Mouse (Mus musculus): ENCODE data around the gene Prf1. TPM values are rescaled to one million over a fixed set of nuclear protein-coding genes. Genes with fewer than 3 reads are reported as not detected.

Gene Prf1
- polyA plus RNA-seq, 1 experiment from 2014 or later: not detected

GRCm38 (mm10) chr10:61290479-61290878 lies 7.2 kb upstream of the Prf1 start:
- DNase-seq (ENCODE audit: low spot score): no peak
- no peak for ATAC-seq (ENCODE audit: low FRiP score, low TSS enrichment)
- no peak overlapping the region for H3K9ac ChIP-seq (ENCODE audit: low read length)
- 56% methylated on average over 2 of the region's 2 CpGs for WGBS
- no peak overlapping the region for H3K4me3 ChIP-seq (ENCODE audit: low read depth, low read length)
- TF ChIP-seq CTCF (IDR thresholded peaks at IDR 0.05; ENCODE audit: low read depth): no peak
- TF ChIP-seq EP300 (optimal IDR thresholded peaks at IDR 0.05): no peak
- H3K4me1 ChIP-seq (replicated peaks; ENCODE audit: control insufficient read depth, insufficient read depth): no peaks in the 10 kb centered on the region
- no peak overlapping the region for H3K4me2 ChIP-seq (replicated peaks; ENCODE audit: low read depth)
- H3K36me3 ChIP-seq (ENCODE audit: control insufficient read depth, insufficient read depth, low read length): no peaks in the 10 kb centered on the region
- no peaks in the 10 kb centered on the region for H3K27me3 ChIP-seq (ENCODE audit: control insufficient read depth, insufficient read depth, low read length)
- no peak overlapping the region for H3K27ac ChIP-seq (replicated peaks)
- no peaks in the 10 kb centered on the region for H3K9me3 ChIP-seq (ENCODE audit: control insufficient read depth, low read length)

GRCm38 (mm10) chr10:61294242-61294641 lies 3.4 kb upstream of the Prf1 start:
- WGBS: 46% methylated on average over 8 of the region's 8 CpGs
- no peak for TF ChIP-seq EP300 (optimal IDR thresholded peaks at IDR 0.05)

DNA sequence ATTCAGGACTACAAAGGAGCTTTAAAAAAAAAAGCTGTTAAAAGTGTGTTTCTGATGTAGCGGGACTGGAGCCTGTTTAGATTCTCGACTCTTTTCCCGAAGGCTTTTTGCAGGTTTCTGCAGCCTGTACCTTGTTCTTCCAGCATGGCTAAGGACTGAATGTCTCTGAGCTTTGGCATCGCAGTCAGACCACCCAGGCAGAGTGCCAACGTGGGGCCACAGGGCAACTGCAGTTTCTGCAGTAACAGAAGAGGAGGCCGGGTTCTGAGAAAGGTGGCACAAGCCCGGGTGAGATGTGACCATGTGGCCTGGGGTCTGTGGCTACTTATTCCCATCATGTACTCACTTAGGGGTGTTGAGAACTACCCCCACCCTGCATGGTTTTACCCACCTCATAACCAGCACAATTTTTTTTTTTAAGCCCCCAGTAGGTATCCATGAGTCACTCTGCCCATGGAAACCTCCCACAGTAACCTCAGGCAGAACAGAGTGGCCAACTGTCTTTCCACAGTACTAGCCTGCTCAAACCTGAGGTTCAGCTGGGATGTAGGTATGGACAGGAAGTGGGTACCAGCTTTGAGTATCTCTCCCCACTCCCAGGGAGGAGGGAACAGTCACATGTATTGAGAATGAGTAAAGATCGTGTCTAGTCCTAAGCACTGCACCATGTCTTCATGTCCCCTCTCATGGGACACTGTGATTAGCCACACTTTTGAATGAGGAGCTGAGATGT lies 754 bp upstream of the Prf1 start:
- no peak for TF ChIP-seq CTCF (IDR thresholded peaks at IDR 0.05; ENCODE audit: low read depth)
- no peak for TF ChIP-seq EP300 (optimal IDR thresholded peaks at IDR 0.05)
- Histone ChIP-seq H3K9ac (ENCODE audit: low read length) (no peak overlapping the region), H3K4me2 (replicated peaks; ENCODE audit: low read depth) (no peak overlapping the region), H3K27ac (replicated peaks) (no peak overlapping the region), H3K9me3 (ENCODE audit: control insufficient read depth, low read length) (no peaks in the 10 kb centered on the region), H3K4me3 (ENCODE audit: low read depth, low read length) (no peak overlapping the region), H3K27me3 (ENCODE audit: control insufficient read depth, insufficient read depth, low read length) (no peaks in the 10 kb centered on the region), H3K36me3 (ENCODE audit: control insufficient read depth, insufficient read depth, low read length) (no peaks in the 10 kb centered on the region), H3K4me1 (replicated peaks; ENCODE audit: control insufficient read depth, insufficient read depth) (no peaks in the 10 kb centered on the region)
- DNase-seq (ENCODE audit: low spot score) (no peak), ATAC-seq (ENCODE audit: low FRiP score, low TSS enrichment) (no peak)
- WGBS: 76% methylated on average over 8 of the region's 8 CpGs

More at GRCm38 (mm10) chr10:61294242-61294641, 3.4 kb upstream of the Prf1 start:
- H3K4me3 ChIP-seq (ENCODE audit: low read depth, low read length): no peak overlapping the region
- no peak for DNase-seq (ENCODE audit: low spot score)
- H3K27ac ChIP-seq (replicated peaks): no peak overlapping the region
- H3K9me3 ChIP-seq (ENCODE audit: control insufficient read depth, low read length): no peaks in the 10 kb centered on the region
- H3K9ac ChIP-seq (ENCODE audit: low read length): no peak overlapping the region
- H3K4me2 ChIP-seq (replicated peaks; ENCODE audit: low read depth): no peak overlapping the region
- no peaks in the 10 kb centered on the region for H3K4me1 ChIP-seq (replicated peaks; ENCODE audit: control insufficient read depth, insufficient read depth)
- H3K27me3 ChIP-seq (ENCODE audit: control insufficient read depth, insufficient read depth, low read length): no peaks in the 10 kb centered on the region
- no peaks in the 10 kb centered on the region for H3K36me3 ChIP-seq (ENCODE audit: control insufficient read depth, insufficient read depth, low read length)
- ATAC-seq (ENCODE audit: low FRiP score, low TSS enrichment): no peak

DNA sequence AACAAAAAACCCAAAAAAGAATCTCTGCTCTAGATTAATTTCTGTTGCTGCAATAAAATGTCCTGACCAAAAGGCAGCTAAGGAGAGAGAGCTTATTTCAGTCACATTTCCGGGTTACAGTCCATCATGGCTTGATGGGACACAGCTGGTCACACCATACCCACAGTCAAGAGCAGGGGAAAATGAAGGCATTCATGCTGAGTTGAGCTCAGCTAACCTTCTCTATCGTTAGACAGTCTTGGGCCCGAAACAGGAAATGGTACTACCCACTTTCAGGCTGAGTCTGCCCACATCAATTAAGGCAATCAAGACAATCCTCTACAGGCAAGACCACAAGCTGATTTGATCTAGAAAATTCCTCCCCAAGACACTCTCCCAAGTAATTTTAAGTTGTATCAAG lies 3.4 kb downstream of the Prf1 start:
- H3K27me3 ChIP-seq (ENCODE audit: control insufficient read depth, insufficient read depth, low read length): no peaks in the 10 kb centered on the region
- WGBS: 56% methylated on average over 3 of the region's 3 CpGs
- no peaks in the 10 kb centered on the region for H3K4me1 ChIP-seq (replicated peaks; ENCODE audit: control insufficient read depth, insufficient read depth)
- no peaks in the 10 kb centered on the region for H3K9me3 ChIP-seq (ENCODE audit: control insufficient read depth, low read length)
- no peak overlapping the region for H3K27ac ChIP-seq (replicated peaks)
- H3K4me3 ChIP-seq (ENCODE audit: low read depth, low read length): no peak overlapping the region
- DNase-seq (ENCODE audit: low spot score) (no peak), ATAC-seq (ENCODE audit: low FRiP score, low TSS enrichment) (no peak)
- H3K4me2 ChIP-seq (replicated peaks; ENCODE audit: low read depth): no peak overlapping the region
- TF ChIP-seq CTCF (IDR thresholded peaks at IDR 0.05; ENCODE audit: low read depth) (no peak), EP300 (optimal IDR thresholded peaks at IDR 0.05) (no peak)
- H3K36me3 ChIP-seq (ENCODE audit: control insufficient read depth, insufficient read depth, low read length): no peaks in the 10 kb centered on the region
- no peak overlapping the region for H3K9ac ChIP-seq (ENCODE audit: low read length)

GRCm38 (mm10) chr10:61304046-61304445 lies 6.4 kb downstream of the Prf1 start:
- H3K9me3 ChIP-seq (ENCODE audit: control insufficient read depth, low read length): no peaks in the 10 kb centered on the region
- no peak for ATAC-seq (ENCODE audit: low FRiP score, low TSS enrichment)
- WGBS: 59% methylated on average over 6 of the region's 6 CpGs
- H3K36me3 ChIP-seq (ENCODE audit: control insufficient read depth, insufficient read depth, low read length): no peaks in the 10 kb centered on the region
- H3K27me3 ChIP-seq (ENCODE audit: control insufficient read depth, insufficient read depth, low read length): no peaks in the 10 kb centered on the region
- H3K27ac ChIP-seq (replicated peaks): no peak overlapping the region
- H3K4me3 ChIP-seq (ENCODE audit: low read depth, low read length): no peak overlapping the region
- H3K4me2 ChIP-seq (replicated peaks; ENCODE audit: low read depth): no peak overlapping the region
- no peak overlapping the region for H3K9ac ChIP-seq (ENCODE audit: low read length)
- DNase-seq (ENCODE audit: low spot score): no peak
- TF ChIP-seq EP300 (optimal IDR thresholded peaks at IDR 0.05) (no peak), CTCF (IDR thresholded peaks at IDR 0.05; ENCODE audit: low read depth) (0 out of 2 replicates have a peak, but pooled peaks have one; percentile 2)
- no peaks in the 10 kb centered on the region for H3K4me1 ChIP-seq (replicated peaks; ENCODE audit: control insufficient read depth, insufficient read depth)

- H3K4me1 ChIP-seq (replicated peaks; ENCODE audit: control insufficient read depth, insufficient read depth): no peaks in the 10 kb centered on the region
- H3K27ac ChIP-seq (replicated peaks): no peak overlapping the region
- no peak overlapping the region for H3K9ac ChIP-seq (ENCODE audit: low read length)
- 85% methylated on average over 13 of the region's 13 CpGs for WGBS
- no peak overlapping the region for H3K4me2 ChIP-seq (replicated peaks; ENCODE audit: low read depth)
- DNase-seq (ENCODE audit: low spot score) (no peak), ATAC-seq (ENCODE audit: low FRiP score, low TSS enrichment) (no peak)
- H3K9me3 ChIP-seq (ENCODE audit: control insufficient read depth, low read length): no peaks in the 10 kb centered on the region
- H3K4me3 ChIP-seq (ENCODE audit: low read depth, low read length): no peak overlapping the region
- no peaks in the 10 kb centered on the region for H3K27me3 ChIP-seq (ENCODE audit: control insufficient read depth, insufficient read depth, low read length)
- H3K36me3 ChIP-seq (ENCODE audit: control insufficient read depth, insufficient read depth, low read length): no peaks in the 10 kb centered on the region
- TF ChIP-seq EP300 (optimal IDR thresholded peaks at IDR 0.05) (no peak), CTCF (IDR thresholded peaks at IDR 0.05; ENCODE audit: low read depth) (no peak)
These were observed 8.4 kb downstream of the Prf1 start for GRCm38 (mm10) chr10:61305928-61306590.

All from stomach, postnatal 0 days (tissue).